Mouse (Mus musculus): ENCODE measurements around the gene Elmo1. TPM values are rescaled to one million over a fixed set of nuclear protein-coding genes. Genes with fewer than 3 reads are reported as not detected.

Gene Elmo1
- total RNA-seq, 2 experiments from 2014 or later = 8.3 to 15.0 TPM

DNA sequence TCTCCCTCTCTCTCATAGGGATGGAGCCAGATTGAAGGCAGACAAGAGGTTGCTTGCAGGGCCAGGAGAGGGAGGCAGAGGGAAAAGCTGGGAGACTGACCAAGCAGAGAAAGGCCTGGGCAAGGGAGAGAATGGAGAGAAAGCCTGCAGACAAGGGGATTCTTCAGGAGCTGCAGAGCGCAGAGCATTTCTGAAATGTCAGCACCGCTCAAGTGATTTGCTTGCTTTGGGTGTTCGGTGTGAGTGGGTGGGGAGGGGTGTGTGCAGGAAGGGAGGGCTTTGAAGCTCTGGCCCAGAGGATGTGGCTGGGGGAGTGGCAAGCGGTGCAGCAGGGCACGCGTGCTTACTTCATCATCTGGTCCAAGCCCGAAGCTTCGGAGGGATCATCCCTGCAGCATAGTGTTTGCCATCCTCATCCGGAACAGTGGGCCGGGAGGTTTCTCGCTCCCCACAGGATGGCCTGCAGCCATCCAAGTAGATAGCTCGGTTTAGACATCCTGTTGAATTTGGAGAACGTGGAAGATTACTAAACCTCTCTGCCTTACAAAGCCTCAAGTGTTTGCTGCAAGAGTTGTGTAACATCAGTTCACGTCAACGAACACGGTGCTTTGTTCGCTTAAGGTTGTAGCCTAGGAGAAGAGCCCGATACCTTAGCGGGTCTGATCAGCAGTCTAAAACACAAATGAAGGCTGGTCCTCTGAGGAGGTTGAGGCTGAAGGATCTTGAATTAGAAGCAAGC is 3.1 kb downstream of the Elmo1 start:
- no peak for ATAC-seq (replicated peaks; ENCODE audit: low FRiP score, poor library complexity, severe bottlenecking)

DNA sequence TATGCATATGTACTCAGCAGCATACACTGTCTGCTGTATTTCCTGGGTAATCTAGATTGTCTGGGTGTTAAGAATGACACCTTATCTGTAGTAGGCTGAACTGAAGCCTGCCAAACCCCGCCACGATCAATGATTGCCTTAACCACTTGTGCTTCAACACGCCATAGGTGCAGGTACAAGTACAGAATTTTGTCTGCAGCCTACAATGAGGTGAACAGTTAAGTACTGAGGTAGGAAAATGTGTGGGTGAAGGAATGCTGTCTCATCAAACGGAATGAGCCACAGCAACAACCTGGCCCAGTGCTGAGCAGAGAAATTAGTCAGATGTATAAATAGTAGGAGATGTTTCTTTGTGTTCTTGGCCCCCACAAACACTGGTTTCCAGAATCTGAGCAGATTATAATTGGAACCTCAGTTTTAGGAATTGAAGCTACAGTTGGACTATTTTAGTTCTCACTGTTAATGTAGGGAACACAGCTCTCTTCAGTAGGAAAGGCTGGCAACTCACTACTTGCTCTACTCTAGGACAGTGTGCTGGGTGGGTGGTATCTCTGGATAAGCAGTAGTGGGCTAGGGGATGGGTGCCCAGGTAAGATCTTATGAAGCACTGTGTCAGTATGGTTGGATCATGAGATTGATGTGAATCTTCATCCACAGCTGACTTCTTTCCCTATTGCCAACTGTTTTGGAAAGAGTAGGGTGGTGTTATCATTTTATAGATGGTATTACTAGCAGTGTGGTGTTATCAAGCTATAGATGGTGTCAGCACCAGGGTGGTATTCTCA is 4.7 kb downstream of the Elmo1 start:
- ATAC-seq (replicated peaks; ENCODE audit: low FRiP score, poor library complexity, severe bottlenecking) = no peak

DNA sequence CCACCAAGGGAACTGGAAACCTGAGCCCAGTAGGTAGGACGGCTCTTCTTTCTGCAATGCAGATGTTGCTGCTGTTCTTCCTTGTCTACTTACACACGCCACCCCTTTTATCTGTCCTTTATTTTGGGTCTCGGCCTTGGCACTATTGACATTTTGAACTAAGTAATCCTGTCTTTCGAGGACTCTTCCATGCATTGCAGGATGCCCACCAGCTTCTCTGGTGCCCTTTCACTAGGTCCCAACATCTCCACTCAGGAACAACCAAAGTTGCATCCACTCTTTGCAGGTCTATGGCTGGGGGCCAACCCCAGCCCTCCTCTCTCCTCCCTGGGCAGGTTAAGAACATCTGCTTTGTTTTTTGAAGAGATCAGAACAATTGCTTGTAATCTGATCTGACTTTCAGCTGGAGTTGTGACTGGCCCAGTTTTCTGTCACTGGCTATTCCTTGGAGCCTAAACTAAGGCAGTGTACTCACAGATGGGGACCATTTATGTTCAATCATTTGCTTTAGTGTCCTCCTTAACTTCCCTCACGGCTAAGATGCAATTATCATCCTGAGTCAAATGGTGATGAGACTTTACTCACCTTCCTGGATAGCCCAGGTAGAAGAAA is 6.7 kb downstream of the Elmo1 start:
- no peak for ATAC-seq (replicated peaks; ENCODE audit: low FRiP score, poor library complexity, severe bottlenecking)

DNA sequence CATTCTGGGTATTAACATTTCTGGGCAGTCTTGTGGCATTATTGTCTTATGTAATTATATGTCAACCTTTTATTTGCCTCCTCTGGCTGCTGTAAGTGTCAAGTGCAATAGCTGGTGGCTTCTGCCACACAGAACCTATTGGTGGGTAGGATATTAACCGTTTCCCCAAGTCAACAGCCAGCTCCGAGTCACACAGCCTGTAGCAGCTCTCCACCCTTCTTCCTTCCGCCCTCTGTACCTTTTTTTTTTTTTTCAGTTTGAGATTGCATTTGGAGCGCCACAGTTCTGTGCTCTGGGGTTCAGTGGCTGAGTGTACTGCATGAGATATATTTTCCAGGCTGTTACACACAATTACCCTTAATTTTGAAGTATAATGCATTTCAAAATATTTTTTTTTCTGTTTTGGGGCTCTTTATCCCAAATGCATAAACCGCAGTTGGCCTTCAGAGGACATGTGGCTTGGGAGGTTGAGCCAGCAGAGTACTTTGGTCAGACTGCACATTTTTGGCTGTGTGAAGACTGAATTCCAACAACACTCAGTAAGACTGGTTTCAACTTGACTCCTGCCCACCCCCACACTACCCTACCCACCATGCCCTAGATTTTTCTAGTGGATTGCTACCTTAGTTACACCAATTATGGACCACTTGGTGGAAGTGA is 7.7 kb downstream of the Elmo1 start:
- no peak for ATAC-seq (replicated peaks; ENCODE audit: low FRiP score, poor library complexity, severe bottlenecking)

DNA sequence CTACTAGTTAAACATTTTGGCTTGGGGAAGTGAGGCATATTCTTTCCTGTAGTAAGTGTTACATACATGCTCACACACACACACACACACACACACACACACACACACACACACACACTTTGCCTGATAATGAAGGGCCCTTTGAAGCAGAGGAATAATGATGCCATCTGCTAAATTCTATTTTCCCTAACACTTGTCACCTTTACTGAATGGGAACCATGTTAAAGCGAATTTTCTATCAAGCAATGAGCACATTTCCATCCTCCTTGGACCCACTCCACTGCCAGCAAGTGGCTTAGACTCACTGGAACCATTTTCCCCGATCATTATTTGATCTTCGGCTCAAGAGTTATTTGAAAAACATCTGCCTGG is 8.2 kb downstream of the Elmo1 start:
- ATAC-seq (replicated peaks; ENCODE audit: low FRiP score, poor library complexity, severe bottlenecking) = no peak

- no peak for ATAC-seq (replicated peaks; ENCODE audit: low FRiP score, poor library complexity, severe bottlenecking)
Measured at GRCm38 (mm10) chr13:20099546-20099945, 9.2 kb downstream of the Elmo1 start.

DNA sequence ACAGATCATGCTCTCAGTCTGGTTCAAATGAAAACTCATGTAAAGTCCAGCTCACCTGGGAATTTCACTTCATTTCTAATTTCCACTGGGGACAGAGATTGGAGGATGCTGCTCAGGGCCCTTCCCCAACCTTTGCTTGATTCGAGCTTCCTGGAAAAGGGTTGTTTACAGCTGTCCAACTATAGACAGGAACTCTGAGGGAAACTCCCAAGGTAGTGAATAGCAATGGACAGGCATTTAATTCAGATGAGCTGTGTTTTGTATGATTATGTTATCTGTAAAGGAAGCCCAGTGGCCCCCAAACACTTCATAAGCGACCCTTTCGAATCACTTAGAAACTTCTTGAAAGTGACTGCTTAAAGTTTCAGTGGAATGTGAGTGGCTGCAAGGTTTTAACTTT is 10.0 kb downstream of the Elmo1 start:
- no peak for ATAC-seq (replicated peaks; ENCODE audit: low FRiP score, poor library complexity, severe bottlenecking)

GRCm38 (mm10) chr13:20101691-20102090 is 11.3 kb downstream of the Elmo1 start:
- no peak for ATAC-seq (replicated peaks; ENCODE audit: low FRiP score, poor library complexity, severe bottlenecking)

DNA sequence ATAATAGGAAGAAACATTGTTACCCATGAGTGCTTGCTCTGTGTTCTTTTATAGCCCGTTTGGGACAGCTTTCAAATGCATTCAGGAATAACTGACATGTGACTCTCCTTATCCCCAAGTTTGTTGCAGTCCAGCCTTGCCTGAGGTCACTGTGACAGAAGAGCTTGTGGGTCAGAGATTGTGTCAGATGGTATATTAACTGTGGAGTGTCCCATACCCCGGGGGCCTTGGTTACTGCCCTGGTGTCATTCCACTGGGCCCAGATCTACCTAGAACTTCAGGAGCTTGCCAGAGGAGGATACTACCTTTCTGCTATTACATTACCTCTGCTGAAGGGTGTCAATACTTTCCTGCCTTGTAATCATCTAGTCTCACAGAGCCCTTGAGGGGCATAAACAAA is 14.4 kb downstream of the Elmo1 start:
- ATAC-seq (replicated peaks; ENCODE audit: low FRiP score, poor library complexity, severe bottlenecking) = no peak

- ATAC-seq (replicated peaks; ENCODE audit: low FRiP score, poor library complexity, severe bottlenecking) = no peak
Measured at GRCm38 (mm10) chr13:20105996-20106395, 15.6 kb downstream of the Elmo1 start.

- no peak for ATAC-seq (replicated peaks; ENCODE audit: low FRiP score, poor library complexity, severe bottlenecking)
Measured at GRCm38 (mm10) chr13:20107953-20108498, 17.6 kb downstream of the Elmo1 start.

GRCm38 (mm10) chr13:20108956-20109355 is 18.6 kb downstream of the Elmo1 start:
- ATAC-seq (replicated peaks; ENCODE audit: low FRiP score, poor library complexity, severe bottlenecking) = no peak

DNA sequence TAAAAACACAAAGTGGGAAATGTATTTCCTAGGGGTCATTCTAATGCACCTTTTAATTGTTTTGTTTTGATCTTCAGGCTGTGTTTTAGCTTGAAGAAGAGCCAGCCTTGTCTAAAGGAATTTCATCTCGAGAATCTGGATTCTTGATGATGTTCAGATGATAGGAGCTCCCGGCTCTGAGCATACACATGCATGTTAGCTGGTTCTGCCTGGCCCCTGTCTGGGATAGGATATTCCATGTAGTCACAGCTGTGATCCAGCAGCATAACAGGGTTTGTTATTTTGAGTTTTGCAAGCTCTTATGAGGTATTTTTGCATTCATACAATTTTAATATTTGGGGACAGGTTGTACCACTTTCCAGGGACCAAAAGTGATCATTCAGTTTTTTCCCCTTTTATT is 19.1 kb downstream of the Elmo1 start:
- no peak for ATAC-seq (replicated peaks; ENCODE audit: low FRiP score, poor library complexity, severe bottlenecking)

DNA sequence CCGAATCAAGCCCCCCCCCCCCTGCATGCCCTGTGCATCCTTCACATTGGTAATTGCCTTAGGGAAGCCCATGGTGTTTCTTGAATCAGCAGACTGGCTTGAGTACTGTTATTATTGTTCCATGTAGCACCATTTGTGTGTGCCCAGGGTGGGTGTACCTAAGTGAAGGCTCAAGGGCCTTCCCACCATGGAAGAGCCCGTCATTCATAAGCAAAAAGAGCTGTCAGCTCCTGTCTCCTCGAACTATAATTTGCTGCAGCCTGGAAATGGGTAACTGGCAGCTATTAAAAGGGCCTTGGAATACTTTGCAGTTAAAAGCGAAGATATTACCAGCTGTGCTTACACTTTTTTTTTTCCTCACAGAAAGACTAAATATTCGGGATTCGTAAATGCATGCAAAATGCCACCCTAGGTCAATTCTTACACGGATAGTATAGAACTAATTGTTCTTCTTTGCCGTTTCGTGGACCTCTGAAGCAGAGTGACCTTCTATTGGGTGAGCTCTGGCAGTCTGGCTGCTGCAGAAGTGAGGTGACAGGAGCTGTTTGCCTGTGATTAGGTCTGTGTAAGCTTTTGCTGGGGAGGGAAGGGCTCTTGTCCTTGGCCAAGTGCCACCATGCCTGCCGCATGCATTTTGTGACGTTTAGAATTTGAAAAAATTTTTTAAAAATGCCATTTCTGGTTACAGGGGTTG is 19.7 kb downstream of the Elmo1 start:
- ATAC-seq (replicated peaks; ENCODE audit: low FRiP score, poor library complexity, severe bottlenecking) = 0 out of 2 replicates have a peak, but pooled peaks have one; percentile 53

GRCm38 (mm10) chr13:20111256-20111800 is 20.9 kb downstream of the Elmo1 start:
- no peak for ATAC-seq (replicated peaks; ENCODE audit: low FRiP score, poor library complexity, severe bottlenecking)

DNA sequence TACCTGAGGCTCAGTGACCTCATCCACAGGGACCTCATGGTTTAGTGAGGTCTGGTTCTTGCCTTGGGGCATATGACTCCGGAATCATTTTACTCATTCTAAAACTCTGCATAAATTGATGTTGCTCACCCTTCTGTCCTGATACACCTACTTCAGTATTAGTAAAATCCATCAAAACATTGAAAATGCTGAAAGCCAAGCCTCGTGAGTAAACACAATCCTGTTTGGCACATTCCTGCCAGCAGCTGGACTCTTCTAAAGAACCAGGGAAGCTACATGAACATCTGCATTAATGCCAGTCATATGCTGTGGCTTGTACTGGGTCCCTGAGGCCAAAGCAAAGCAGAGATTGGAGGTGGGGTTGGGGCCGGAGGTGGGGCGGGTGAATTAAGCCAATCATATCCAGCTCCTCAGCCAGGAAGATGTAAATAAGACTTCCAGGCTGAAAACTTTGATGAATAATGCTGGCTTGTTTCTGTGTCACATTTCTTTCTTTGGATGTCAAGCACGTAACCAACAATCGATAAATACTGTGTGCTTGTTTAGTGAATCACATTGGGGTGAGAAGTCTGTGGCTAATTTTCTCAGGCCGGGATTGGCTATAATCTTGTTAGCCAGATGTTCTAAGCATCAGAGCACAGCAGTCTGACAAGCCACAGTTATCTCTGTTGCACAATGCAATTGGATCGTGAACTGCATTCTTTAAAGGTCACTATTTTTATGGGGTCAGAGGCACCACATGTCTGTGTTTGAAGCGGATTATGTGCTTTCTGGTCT is 24.9 kb downstream of the Elmo1 start:
- no peak for ATAC-seq (replicated peaks; ENCODE audit: low FRiP score, poor library complexity, severe bottlenecking)

- ATAC-seq (replicated peaks; ENCODE audit: low FRiP score, poor library complexity, severe bottlenecking) = no peak
Measured at GRCm38 (mm10) chr13:20116019-20116418, 25.6 kb downstream of the Elmo1 start.

- ATAC-seq (replicated peaks; ENCODE audit: low FRiP score, poor library complexity, severe bottlenecking) = no peak
Measured at GRCm38 (mm10) chr13:20116868-20117510, 26.6 kb downstream of the Elmo1 start.

Data from erythroblast, adult 5-6 weeks (primary cell).